Comparison of ENCODE assay signal across 20 mouse cellular contexts in genomic region chr6:47337300-47337699, GRCm38 (mm10).
DNase-seq lines count a peak whose midpoint lies in the region; ATAC-seq and TF ChIP-seq lines count a peak whose summit lies in the region.
"Had no signal": no experiment of that assay in that cellular context is flagged by ENCODE, and none has a peak within 500 bp of the region (broad histone marks: within the 10 kb centered on the region; RNA-seq: fewer than 3 reads in every experiment).

No protein-coding gene starts in this region.

- H3K36me3 ChIP-seq in ES-E14 (ENCODE audit: control insufficient read depth, insufficient read depth, low read length, poor library complexity, severe bottlenecking) = no peaks in the 10 kb centered on the region
- H3K36me3 ChIP-seq in G1E (replicated peaks) = no peaks in the 10 kb centered on the region
- H3K36me3 ChIP-seq in intestine, embryonic 14.5 days (ENCODE audit: control insufficient read depth, insufficient read depth, low read length) = no peaks in the 10 kb centered on the region
- H3K36me3 ChIP-seq in intestine, embryonic 16.5 days (ENCODE audit: control insufficient read depth, insufficient read depth, low read length) = no peaks in the 10 kb centered on the region
- H3K36me3 ChIP-seq: embryonic facial prominence, embryonic 10.5 days; embryonic facial prominence, embryonic 12.5 days; forebrain, embryonic 15.5 days had no signal

- no peak overlapping the region for H3K27ac ChIP-seq in ES-E14 (ENCODE audit: insufficient read depth, low read depth, low read length, poor library complexity, severe bottlenecking)
- no peak overlapping the region for H3K27ac ChIP-seq in intestine, embryonic 14.5 days (ENCODE audit: low read depth)
- peak overlapping the region; percentile 66; the same call in 1 of the 2 replicates for H3K27ac ChIP-seq in intestine, embryonic 16.5 days (ENCODE audit: low read length)
- H3K27ac ChIP-seq: embryonic facial prominence, embryonic 10.5 days; embryonic facial prominence, embryonic 12.5 days; forebrain, embryonic 13.5 days; forebrain, embryonic 15.5 days had no signal

- H3K27me3 ChIP-seq in G1E (ENCODE audit: insufficient read depth, low read length) = peaks cover 9% of the 10 kb centered on the region; the same call in 1 of the 2 replicates
- no peaks in the 10 kb centered on the region for H3K27me3 ChIP-seq in intestine, embryonic 14.5 days (replicated peaks; ENCODE audit: control insufficient read depth, insufficient read depth, low read length)
- H3K27me3 ChIP-seq in intestine, embryonic 16.5 days (replicated peaks; ENCODE audit: control insufficient read depth, insufficient read depth, low read length) = no peaks in the 10 kb centered on the region
- H3K27me3 ChIP-seq: embryonic facial prominence, embryonic 12.5 days; forebrain, embryonic 13.5 days; forebrain, embryonic 15.5 days; Patski had no signal

- no peak for TF ChIP-seq CTCF in G1E (IDR thresholded peaks at IDR 0.05; ENCODE audit: low read depth, low read length)

- peaks cover 0 to 5% of the 10 kb centered on the region in 2 experiments; a peak in 1 of 4 replicates for H3K4me1 ChIP-seq in ES-E14 (ENCODE audit: control insufficient read depth in 2 of 2, insufficient read depth in 2 of 2, low read length in 2 of 2, poor library complexity in 1 of 2)
- peaks cover 4% of the 10 kb centered on the region for H3K4me1 ChIP-seq in G1E (ENCODE audit: insufficient read depth, low read depth, low read length)
- H3K4me1 ChIP-seq in intestine, embryonic 14.5 days (replicated peaks; ENCODE audit: control insufficient read depth, insufficient read depth, low read length) = no peaks in the 10 kb centered on the region
- H3K4me1 ChIP-seq in intestine, embryonic 16.5 days (ENCODE audit: control insufficient read depth, insufficient read depth, low read length) = peaks cover 7% of the 10 kb centered on the region
- H3K4me1 ChIP-seq: embryonic facial prominence, embryonic 12.5 days; forebrain, embryonic 15.5 days had no signal

- no peaks in the 10 kb centered on the region for H3K9me3 ChIP-seq in ES-E14 (ENCODE audit: control insufficient read depth, insufficient read depth, low read depth, low read length)
- H3K9me3 ChIP-seq in G1E (replicated peaks) = no peaks in the 10 kb centered on the region
- no peaks in the 10 kb centered on the region for H3K9me3 ChIP-seq in intestine, embryonic 14.5 days (ENCODE audit: control insufficient read depth, low read length)
- no peaks in the 10 kb centered on the region for H3K9me3 ChIP-seq in intestine, embryonic 16.5 days (ENCODE audit: control insufficient read depth, low read length)
- H3K9me3 ChIP-seq: embryonic facial prominence, embryonic 10.5 days; embryonic facial prominence, embryonic 12.5 days; forebrain, embryonic 13.5 days; forebrain, embryonic 15.5 days had no signal

- H3K4me3 ChIP-seq in ES-E14 (ENCODE audit: insufficient read depth in 1 of 2, low read depth in 1 of 2, low read length in 2 of 2, poor library complexity in 1 of 2, severe bottlenecking in 1 of 2) (no peak overlapping the region), G1E (ENCODE audit: low read depth, low read length) (no peak overlapping the region)
- H3K4me3 ChIP-seq in intestine, embryonic 14.5 days (ENCODE audit: low read depth, low read length) = no peak overlapping the region
- H3K4me3 ChIP-seq in intestine, embryonic 16.5 days (ENCODE audit: low read length) = no peak overlapping the region
- H3K4me3 ChIP-seq: embryonic facial prominence, embryonic 10.5 days; embryonic facial prominence, embryonic 12.5 days; forebrain, embryonic 13.5 days; forebrain, embryonic 15.5 days had no signal

- no peak overlapping the region for H3K9ac ChIP-seq in ES-E14 (ENCODE audit: insufficient read depth, low read depth, low read length, poor library complexity, severe bottlenecking)
- no peak overlapping the region for H3K9ac ChIP-seq in intestine, embryonic 14.5 days (ENCODE audit: low read length)
- no peak overlapping the region for H3K9ac ChIP-seq in intestine, embryonic 16.5 days (ENCODE audit: low read depth, low read length)
- H3K9ac ChIP-seq: embryonic facial prominence, embryonic 12.5 days; forebrain, embryonic 13.5 days; forebrain, embryonic 15.5 days; forebrain, postnatal 0 days had no signal

- no peak overlapping the region for H3K4me2 ChIP-seq in intestine, embryonic 14.5 days (ENCODE audit: low read length)
- H3K4me2 ChIP-seq in intestine, embryonic 16.5 days (ENCODE audit: low read depth, low read length) = no peak overlapping the region
- H3K4me2 ChIP-seq: embryonic facial prominence, embryonic 12.5 days; forebrain, embryonic 13.5 days; forebrain, embryonic 15.5 days had no signal

- DNase-seq in ES-E14 (ENCODE audit: low read depth, low spot score) = no peak
- no peak for DNase-seq in G1E (ENCODE audit: low spot score)
- DNase-seq in intestine, embryonic 14.5 days (ENCODE audit: low spot score) = no peak
- no peak for DNase-seq in thymus, postnatal 36 days
- no peak for DNase-seq in T-cell, adult 2 months (ENCODE audit: low spot score)
- DNase-seq in gastrocnemius, postnatal 4 days (ENCODE audit: low spot score in 2 of 2) = no peak
- DNase-seq in kidney, adult 8-10 months = no peak
- DNase-seq: adrenal gland, adult 8-10 months; cerebellum, adult 11-12 months; cerebellum, adult 2 months; cerebellum, adult 9-10 months; cerebellum, postnatal 10 days; cerebellum, postnatal 25 days; forebrain, postnatal 0 days had no signal

- 56% methylated on average over 4 of the region's 4 CpGs for WGBS in intestine, embryonic 14.5 days
- WGBS in intestine, embryonic 16.5 days = 54% methylated on average over 4 of the region's 4 CpGs

- peak; percentile 34; the same call in 1 of the 2 replicates for ATAC-seq in G1E (ENCODE audit: extremely low read depth, insufficient number of reproducible peaks, low FRiP score, poor library complexity, severe bottlenecking)
- ATAC-seq in intestine, embryonic 14.5 days (replicated peaks; ENCODE audit: low FRiP score, low TSS enrichment, low read depth) = peak; percentile 41; the same call in 1 of the 2 replicates
- ATAC-seq in intestine, embryonic 16.5 days = peak; percentile 34; the same call in 1 of the 2 replicates
- ATAC-seq: forebrain, embryonic 13.5 days; forebrain, embryonic 15.5 days; forebrain, postnatal 0 days; Patski had no signal

- in situ Hi-C loops in ES-E14 (cut with MboI; ENCODE audit: low sequenced_read_pairs in 2 of 2, unreplicated experiment in 2 of 2) = no loop called here

TF ChIP-seq in ES-E14, 5 proteins besides CTCF, POLR2A, EP300 and RAD21:
- no peak for TF ChIP-seq MAFK (IDR thresholded peaks at IDR 0.05; ENCODE audit: insufficient read depth, low read depth, low read length)
- TF ChIP-seq ZNF384 (IDR thresholded peaks at IDR 0.05; ENCODE audit: low read depth, low read length) = peak; percentile 54; the same call in 1 of the 2 replicates
TF ChIP-seq in ES-E14: peak in this region for 1.
